Mouse (Mus musculus): Measurements from ENCODE around the gene Gm20662. TPM values are rescaled to one million over a fixed set of nuclear protein-coding genes. Genes with fewer than 3 reads are reported as not detected.
A peak's percentile ranks its signal among the peaks of the same experiment; 100 is the strongest.

Gm20662 gene
- polyA plus RNA-seq, 1 experiment from 2014 or later, result 0.48 TPM

- Histone ChIP-seq H3K4me2 (ENCODE audit: low read depth, low read length) (peak overlapping the region; percentile 97), H3K36me3 (ENCODE audit: control insufficient read depth, insufficient read depth) (peaks cover 52% of the 10 kb centered on the region), H3K4me1 (ENCODE audit: control insufficient read depth, low read depth, low read length) (peaks cover 67% of the 10 kb centered on the region), H3K9me3 (replicated peaks; ENCODE audit: control insufficient read depth, low read length) (no peaks in the 10 kb centered on the region), H3K9ac (ENCODE audit: low read depth, low read length) (peak overlapping the region; percentile 90), H3K27ac (ENCODE audit: low read length) (peak overlapping the region; percentile 96), H3K27me3 (ENCODE audit: control insufficient read depth, insufficient read depth, low read depth, low read length) (no peaks in the 10 kb centered on the region), H3K4me3 (ENCODE audit: low read depth, low read length) (peak overlapping the region; percentile 91)
- WGBS (ENCODE audit: insufficient replicate concordance), result 8% methylated on average over 4 of the region's 4 CpGs
- no peak for ATAC-seq (ENCODE audit: low read depth)
Measured at GRCm38 (mm10) chr9:107983421-107983890, 12.7 kb upstream of the Gm20662 start.

- Histone ChIP-seq H3K9me3 (replicated peaks; ENCODE audit: control insufficient read depth, low read length) (no peaks in the 10 kb centered on the region), H3K4me2 (ENCODE audit: low read depth, low read length) (peak overlapping the region; percentile 97), H3K4me1 (ENCODE audit: control insufficient read depth, low read depth, low read length) (peaks cover 63% of the 10 kb centered on the region), H3K27ac (ENCODE audit: low read length) (peak overlapping the region; percentile 96), H3K4me3 (ENCODE audit: low read depth, low read length) (peak overlapping the region; percentile 91), H3K36me3 (ENCODE audit: control insufficient read depth, insufficient read depth) (peaks cover 44% of the 10 kb centered on the region), H3K27me3 (ENCODE audit: control insufficient read depth, insufficient read depth, low read depth, low read length) (no peaks in the 10 kb centered on the region), H3K9ac (ENCODE audit: low read depth, low read length) (peak overlapping the region; percentile 90)
- 21% methylated on average over 19 of the region's 19 CpGs for WGBS (ENCODE audit: insufficient replicate concordance)
- no peak for ATAC-seq (ENCODE audit: low read depth)
Measured at GRCm38 (mm10) chr9:107984052-107984753, 11.9 kb upstream of the Gm20662 start.

GRCm38 (mm10) chr9:107984754-107985055 is 11.4 kb upstream of the Gm20662 start:
- H3K27ac ChIP-seq (ENCODE audit: low read length), result peak overlapping the region; percentile 96
- WGBS (ENCODE audit: insufficient replicate concordance), result 5% methylated on average over 9 of the region's 9 CpGs
- no peaks in the 10 kb centered on the region for H3K27me3 ChIP-seq (ENCODE audit: control insufficient read depth, insufficient read depth, low read depth, low read length)
- H3K9me3 ChIP-seq (replicated peaks; ENCODE audit: control insufficient read depth, low read length), result no peaks in the 10 kb centered on the region
- peak overlapping the region; percentile 91 for H3K4me3 ChIP-seq (ENCODE audit: low read depth, low read length)
- H3K4me1 ChIP-seq (ENCODE audit: control insufficient read depth, low read depth, low read length), result peaks cover 60% of the 10 kb centered on the region
- H3K9ac ChIP-seq (ENCODE audit: low read depth, low read length), result peak overlapping the region; percentile 90
- peaks cover 39% of the 10 kb centered on the region for H3K36me3 ChIP-seq (ENCODE audit: control insufficient read depth, insufficient read depth)
- ATAC-seq (ENCODE audit: low read depth), result no peak
- peak overlapping the region; percentile 97 for H3K4me2 ChIP-seq (ENCODE audit: low read depth, low read length)

- H3K36me3 ChIP-seq (ENCODE audit: control insufficient read depth, insufficient read depth), result peaks cover 32% of the 10 kb centered on the region
- peaks cover 55% of the 10 kb centered on the region for H3K4me1 ChIP-seq (ENCODE audit: control insufficient read depth, low read depth, low read length)
- peak within 1 kb of the TSS; percentile 90 for H3K9ac ChIP-seq (ENCODE audit: low read depth, low read length)
- peak within 1 kb of the TSS; percentile 97 for H3K4me2 ChIP-seq (ENCODE audit: low read depth, low read length)
- ATAC-seq (ENCODE audit: low read depth), result peak; percentile 79
- peak within 1 kb of the TSS; percentile 91 for H3K4me3 ChIP-seq (ENCODE audit: low read depth, low read length)
- WGBS (ENCODE audit: insufficient replicate concordance), result under 1% methylated on average over 58 of the region's 58 CpGs
- no peaks in the 10 kb centered on the region for H3K9me3 ChIP-seq (replicated peaks; ENCODE audit: control insufficient read depth, low read length)
- H3K27me3 ChIP-seq (ENCODE audit: control insufficient read depth, insufficient read depth, low read depth, low read length), result no peaks in the 10 kb centered on the region
- H3K27ac ChIP-seq (ENCODE audit: low read length), result peak within 1 kb of the TSS; percentile 96
Measured at GRCm38 (mm10) chr9:107985131-107986119, 10.7 kb upstream of the Gm20662 start, which contains the start of gene Inka1. Gene Inka1, minus strand, starts transcription at chr9:107985879.

- Histone ChIP-seq H3K27ac (ENCODE audit: low read length) (peak overlapping the region; percentile 40; the same call in 1 of the 2 replicates), H3K36me3 (ENCODE audit: control insufficient read depth, insufficient read depth) (peaks cover 23% of the 10 kb centered on the region), H3K4me1 (ENCODE audit: control insufficient read depth, low read depth, low read length) (peaks cover 46% of the 10 kb centered on the region), H3K4me3 (ENCODE audit: low read depth, low read length) (peak overlapping the region; percentile 91), H3K27me3 (ENCODE audit: control insufficient read depth, insufficient read depth, low read depth, low read length) (no peaks in the 10 kb centered on the region), H3K9ac (ENCODE audit: low read depth, low read length) (peak overlapping the region; percentile 90), H3K9me3 (replicated peaks; ENCODE audit: control insufficient read depth, low read length) (no peaks in the 10 kb centered on the region), H3K4me2 (ENCODE audit: low read depth, low read length) (peak overlapping the region; percentile 97)
- ATAC-seq (ENCODE audit: low read depth), result peak; percentile 19
- 2% methylated on average over 18 of the region's 18 CpGs for WGBS (ENCODE audit: insufficient replicate concordance)
Measured at GRCm38 (mm10) chr9:107986376-107986775, 9.8 kb upstream of the Gm20662 start.

GRCm38 (mm10) chr9:107987950-107988349 is 8.2 kb upstream of the Gm20662 start:
- no peaks in the 10 kb centered on the region for H3K9me3 ChIP-seq (replicated peaks; ENCODE audit: control insufficient read depth, low read length)
- no peak overlapping the region for H3K4me3 ChIP-seq (ENCODE audit: low read depth, low read length)
- no peak overlapping the region for H3K9ac ChIP-seq (ENCODE audit: low read depth, low read length)
- H3K27ac ChIP-seq (ENCODE audit: low read length), result no peak overlapping the region
- H3K4me1 ChIP-seq (ENCODE audit: control insufficient read depth, low read depth, low read length), result peaks cover 30% of the 10 kb centered on the region
- no peak overlapping the region for H3K4me2 ChIP-seq (ENCODE audit: low read depth, low read length)
- WGBS (ENCODE audit: insufficient replicate concordance), result 61% methylated on average over 3 of the region's 3 CpGs
- ATAC-seq (ENCODE audit: low read depth), result no peak
- peaks cover 13% of the 10 kb centered on the region for H3K36me3 ChIP-seq (ENCODE audit: control insufficient read depth, insufficient read depth)
- no peaks in the 10 kb centered on the region for H3K27me3 ChIP-seq (ENCODE audit: control insufficient read depth, insufficient read depth, low read depth, low read length)

- H3K9ac ChIP-seq (ENCODE audit: low read depth, low read length), result no peak within 1 kb of the TSS
- peaks cover 4% of the 10 kb centered on the region for H3K4me1 ChIP-seq (ENCODE audit: control insufficient read depth, low read depth, low read length)
- no peak within 1 kb of the TSS for H3K27ac ChIP-seq (ENCODE audit: low read length)
- no peak for ATAC-seq (ENCODE audit: low read depth)
- no peaks in the 10 kb centered on the region for H3K27me3 ChIP-seq (ENCODE audit: control insufficient read depth, insufficient read depth, low read depth, low read length)
- WGBS (ENCODE audit: insufficient replicate concordance), result 80% methylated on average over 2 of the region's 2 CpGs
- no peaks in the 10 kb centered on the region for H3K36me3 ChIP-seq (ENCODE audit: control insufficient read depth, insufficient read depth)
- H3K4me2 ChIP-seq (ENCODE audit: low read depth, low read length), result no peak within 1 kb of the TSS
- no peak within 1 kb of the TSS for H3K4me3 ChIP-seq (ENCODE audit: low read depth, low read length)
- no peaks in the 10 kb centered on the region for H3K9me3 ChIP-seq (replicated peaks; ENCODE audit: control insufficient read depth, low read length)
Measured at GRCm38 (mm10) chr9:107992197-107992596, 4.0 kb upstream of the Gm20662 start, which contains the start of gene Cdhr4. Gene Cdhr4, plus strand, starts transcription at chr9:107992497.

GRCm38 (mm10) chr9:107993013-107993412 is 3.1 kb upstream of the Gm20662 start:
- H3K4me2 ChIP-seq (ENCODE audit: low read depth, low read length), result no peak overlapping the region
- H3K9me3 ChIP-seq (replicated peaks; ENCODE audit: control insufficient read depth, low read length), result no peaks in the 10 kb centered on the region
- no peaks in the 10 kb centered on the region for H3K27me3 ChIP-seq (ENCODE audit: control insufficient read depth, insufficient read depth, low read depth, low read length)
- no peak overlapping the region for H3K27ac ChIP-seq (ENCODE audit: low read length)
- no peak overlapping the region for H3K4me3 ChIP-seq (ENCODE audit: low read depth, low read length)
- 83% methylated on average over 11 of the region's 11 CpGs for WGBS (ENCODE audit: insufficient replicate concordance)
- no peaks in the 10 kb centered on the region for H3K36me3 ChIP-seq (ENCODE audit: control insufficient read depth, insufficient read depth)
- no peak overlapping the region for H3K9ac ChIP-seq (ENCODE audit: low read depth, low read length)
- no peak for ATAC-seq (ENCODE audit: low read depth)
- peaks cover 4% of the 10 kb centered on the region for H3K4me1 ChIP-seq (ENCODE audit: control insufficient read depth, low read depth, low read length)
